Mouse (Mus musculus) neural tube, embryonic 14.5 days (tissue): ENCODE data around the gene Dyrk3. TPM values are rescaled to one million over a fixed set of nuclear protein-coding genes. Genes with fewer than 3 reads are reported as not detected.

ENCODE experiments used
- ATAC-seq: fragments of 200-750 bp; cut with Nextera tagmentation; 2 replicates; pipeline ENCODE4 v1.8.0; 2017; ENCODE audit warnings: low read depth, mild to moderate bottlenecking, moderate TSS enrichment, moderate library complexity
- H3K27ac ChIP-seq: fragments of 300-500 bp; sonication (generic); 2 replicates; pipeline ENCODE4 v1.5.1; 2014; ENCODE audit warnings: low read depth, mild to moderate bottlenecking, control low read depth, low read length, moderate library complexity, mixed read lengths
- H3K27me3 ChIP-seq: fragments of 300-500 bp; sonication (generic); 2 replicates; pipeline ENCODE4 v1.6.1; 2014; ENCODE audit warnings: low read length; ENCODE audit not compliant: control insufficient read depth, insufficient read depth
- H3K36me3 ChIP-seq: fragments of 300-500 bp; sonication (generic); 2 replicates; pipeline ENCODE4 v1.6.1; 2014; ENCODE audit warnings: low read length, mixed read lengths; ENCODE audit not compliant: control insufficient read depth, insufficient read depth
- H3K4me1 ChIP-seq: fragments of 300-500 bp; sonication (generic); 2 replicates; pipeline ENCODE4 v1.6.1; 2014; ENCODE audit warnings: low read length; ENCODE audit not compliant: control insufficient read depth, insufficient read depth
- H3K4me2 ChIP-seq: fragments of 300-500 bp; sonication (generic); 2 replicates; pipeline ENCODE4 v1.6.1; 2014; ENCODE audit warnings: mild to moderate bottlenecking, low read depth, low read length, control low read depth
- H3K4me3 ChIP-seq: fragments of 300-500 bp; sonication (generic); 2 replicates; pipeline ENCODE4 v1.5.1; 2014; ENCODE audit warnings: low read depth, low read length, control low read depth, mixed read lengths
- H3K9ac ChIP-seq: fragments of 300-500 bp; sonication (generic); replicated peaks from 2 replicates; pipeline ENCODE4 v1.6.1; 2014; ENCODE audit warnings: low read depth, mild to moderate bottlenecking, control low read depth, low read length, mixed read lengths
- H3K9me3 ChIP-seq: fragments of 300-500 bp; sonication (generic); 2 replicates; pipeline ENCODE4 v1.6.1; 2016; ENCODE audit warnings: low read length; ENCODE audit not compliant: control insufficient read depth
- WGBS: fragments of 180-500 bp; shearing (Covaris S2); extraction: QIAGEN DNeasy Blood & Tissue Kit; methylation state at CpG from one replicate; pipeline ENCODE4 v1.1.7; 2014; 5-methylcytosine and 5-hydroxymethylcytosine counted together
- polyA plus RNA-seq: library from polyadenylated mRNA; unstranded; fragments of >200 nt; fragmentation: Nextera tagmentation; extraction: Ambion mirVana; gene quantifications from 2 replicates; pipeline ENCODE4 v1.2.1, GENCODE M21; 2014

Gene Dyrk3
- polyA plus RNA-seq, 1 experiment from 2014 or later, result 12.6 TPM

DNA sequence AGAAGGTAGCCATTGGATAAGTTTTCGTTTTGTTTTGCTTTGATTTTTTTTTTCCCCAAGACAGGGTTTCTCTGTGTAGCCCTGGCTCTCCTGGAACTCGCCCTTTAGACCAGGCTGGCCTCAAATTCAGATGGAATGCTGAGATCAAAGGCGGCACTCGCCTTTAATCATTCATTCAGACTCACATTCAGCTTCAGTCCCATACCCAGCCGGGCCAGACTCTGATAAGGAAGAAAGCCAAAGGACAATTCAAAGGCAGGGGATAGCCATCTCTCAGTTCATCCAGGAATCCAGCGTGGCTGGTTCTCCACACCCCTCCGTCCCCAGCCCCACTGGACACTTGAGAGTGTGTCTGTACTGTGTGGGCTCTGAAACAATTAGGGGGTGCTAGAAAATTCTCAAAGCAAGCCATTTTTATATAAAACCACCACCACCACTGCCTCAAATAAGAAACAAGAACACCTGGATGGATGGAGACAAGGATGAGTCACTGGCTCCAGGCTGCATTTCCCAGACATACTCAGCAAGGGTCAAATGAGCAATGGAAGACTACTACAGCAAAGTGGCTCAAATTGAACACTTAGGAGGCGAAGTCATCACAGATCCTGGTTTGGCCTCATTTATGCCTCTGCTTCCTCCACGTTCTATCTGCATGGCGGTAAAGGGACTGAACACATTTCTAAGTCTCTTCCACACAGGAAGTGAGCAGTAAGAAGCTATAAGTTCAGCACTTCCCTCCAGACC is 14.4 kb downstream of the Dyrk3 start:
- H3K4me1 ChIP-seq, result no peaks in the 10 kb centered on the region
- no peak overlapping the region for H3K4me2 ChIP-seq
- H3K9ac ChIP-seq, result no peak overlapping the region
- WGBS, result 69% methylated on average over 10 of the region's 10 CpGs
- H3K27ac ChIP-seq, result no peak overlapping the region
- H3K27me3 ChIP-seq, result no peaks in the 10 kb centered on the region
- peaks cover 11% of the 10 kb centered on the region for H3K36me3 ChIP-seq
- no peak overlapping the region for H3K4me3 ChIP-seq
- no peaks in the 10 kb centered on the region for H3K9me3 ChIP-seq
- no peak for ATAC-seq

DNA sequence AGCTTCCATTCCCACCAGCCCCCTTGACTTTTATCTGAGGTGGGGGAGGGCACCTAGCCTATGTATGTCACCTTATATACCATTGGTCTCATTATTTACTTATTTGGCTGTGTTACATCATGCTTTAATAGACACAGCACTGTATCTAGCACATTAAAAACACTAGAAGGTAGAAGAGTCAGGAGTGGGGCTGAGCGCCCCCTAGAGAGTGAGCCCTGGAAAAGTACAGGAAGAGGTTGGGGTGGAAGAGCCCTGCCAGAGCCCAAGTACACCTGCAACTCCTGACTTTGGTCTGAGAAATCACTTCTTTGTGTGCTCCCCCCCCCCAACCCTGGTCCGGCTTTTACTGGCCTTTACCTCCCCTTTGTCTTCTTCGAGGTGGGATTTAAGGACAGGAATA is 16.2 kb downstream of the Dyrk3 start:
- H3K9ac ChIP-seq, result no peak overlapping the region
- no peak overlapping the region for H3K4me2 ChIP-seq
- no peaks in the 10 kb centered on the region for H3K9me3 ChIP-seq
- no peaks in the 10 kb centered on the region for H3K4me1 ChIP-seq
- no peaks in the 10 kb centered on the region for H3K27me3 ChIP-seq
- no peak overlapping the region for H3K4me3 ChIP-seq
- H3K27ac ChIP-seq, result no peak overlapping the region
- 52% methylated on average over 3 of the region's 3 CpGs for WGBS
- ATAC-seq, result no peak
- no peaks in the 10 kb centered on the region for H3K36me3 ChIP-seq

- ATAC-seq, result no peak
- Histone ChIP-seq H3K4me3 (no peak overlapping the region), H3K27me3 (no peaks in the 10 kb centered on the region), H3K9ac (no peak overlapping the region), H3K36me3 (no peaks in the 10 kb centered on the region), H3K27ac (no peak overlapping the region), H3K4me2 (no peak overlapping the region), H3K9me3 (no peaks in the 10 kb centered on the region), H3K4me1 (peaks cover 4% of the 10 kb centered on the region)
- 73% methylated on average over 2 of the region's 2 CpGs for WGBS
Observed at GRCm38 (mm10) chr1:131119026-131119425, 19.1 kb downstream of the Dyrk3 start.

DNA sequence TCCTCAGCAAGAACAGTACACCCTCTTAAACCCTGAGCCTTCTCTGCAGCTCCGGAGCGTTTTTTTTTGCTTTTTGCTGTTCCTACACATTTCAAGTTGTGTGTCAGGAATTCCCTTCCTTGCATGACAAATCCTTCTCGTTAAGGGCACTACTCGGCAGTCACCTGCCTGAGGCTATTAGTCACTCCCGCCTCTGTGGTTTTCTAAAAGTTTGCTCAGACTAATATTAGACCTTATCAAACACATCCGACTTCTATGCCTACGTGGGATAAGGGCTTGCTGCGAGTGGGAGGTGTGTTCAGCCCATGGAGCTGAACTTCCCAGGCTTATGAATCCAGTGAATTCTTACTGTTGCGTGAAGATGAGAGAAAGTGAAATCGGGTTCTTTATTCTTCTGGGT is 19.6 kb downstream of the Dyrk3 start:
- WGBS, result 77% methylated on average over 10 of the region's 10 CpGs
- Histone ChIP-seq H3K27ac (no peak overlapping the region), H3K4me2 (no peak overlapping the region), H3K27me3 (no peaks in the 10 kb centered on the region), H3K9ac (no peak overlapping the region), H3K36me3 (no peaks in the 10 kb centered on the region), H3K4me1 (peaks cover 4% of the 10 kb centered on the region), H3K4me3 (no peak overlapping the region), H3K9me3 (no peaks in the 10 kb centered on the region)
- no peak for ATAC-seq

- H3K4me1 ChIP-seq, result peaks cover 4% of the 10 kb centered on the region
- peak overlapping the region; percentile 73; the same call in 1 of the 2 replicates for H3K27ac ChIP-seq
- no peak overlapping the region for H3K4me2 ChIP-seq
- no peaks in the 10 kb centered on the region for H3K9me3 ChIP-seq
- WGBS, result 29% methylated on average over 13 of the region's 13 CpGs
- peak; percentile 45; the same call in 1 of the 2 replicates for ATAC-seq
- no peak overlapping the region; the same call in 1 of the 2 replicates for H3K9ac ChIP-seq
- no peak overlapping the region for H3K4me3 ChIP-seq
- no peaks in the 10 kb centered on the region for H3K36me3 ChIP-seq
- no peaks in the 10 kb centered on the region for H3K27me3 ChIP-seq
Observed at GRCm38 (mm10) chr1:131116430-131117011, 21.6 kb downstream of the Dyrk3 start.

DNA sequence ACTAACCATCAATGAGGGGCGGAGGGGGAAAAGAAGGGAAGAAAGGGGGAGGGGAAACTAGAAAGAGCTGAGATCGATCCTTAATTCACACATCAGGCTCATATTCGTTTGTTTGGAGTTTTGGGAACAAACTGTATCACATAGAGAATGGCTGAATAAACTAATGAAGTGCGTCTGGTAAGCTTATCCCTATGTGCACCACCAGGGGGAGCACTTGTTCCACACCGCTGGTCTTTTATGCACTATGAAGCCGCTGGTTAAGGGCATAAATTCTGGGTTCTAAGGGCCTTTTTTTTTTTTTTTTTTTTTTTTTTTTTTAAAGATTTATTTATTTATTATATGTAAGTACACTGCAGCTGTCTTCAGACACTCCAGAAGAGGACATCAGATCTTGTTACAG is 22.2 kb downstream of the Dyrk3 start:
- 17% methylated on average over 6 of the region's 6 CpGs for WGBS
- Histone ChIP-seq H3K9me3 (no peaks in the 10 kb centered on the region), H3K27ac (no peak overlapping the region), H3K27me3 (no peaks in the 10 kb centered on the region), H3K4me1 (peaks cover 4% of the 10 kb centered on the region), H3K9ac (no peak overlapping the region), H3K36me3 (no peaks in the 10 kb centered on the region), H3K4me2 (no peak overlapping the region), H3K4me3 (no peak overlapping the region)
- ATAC-seq, result peak; percentile 67; the same call in 1 of the 2 replicates

DNA sequence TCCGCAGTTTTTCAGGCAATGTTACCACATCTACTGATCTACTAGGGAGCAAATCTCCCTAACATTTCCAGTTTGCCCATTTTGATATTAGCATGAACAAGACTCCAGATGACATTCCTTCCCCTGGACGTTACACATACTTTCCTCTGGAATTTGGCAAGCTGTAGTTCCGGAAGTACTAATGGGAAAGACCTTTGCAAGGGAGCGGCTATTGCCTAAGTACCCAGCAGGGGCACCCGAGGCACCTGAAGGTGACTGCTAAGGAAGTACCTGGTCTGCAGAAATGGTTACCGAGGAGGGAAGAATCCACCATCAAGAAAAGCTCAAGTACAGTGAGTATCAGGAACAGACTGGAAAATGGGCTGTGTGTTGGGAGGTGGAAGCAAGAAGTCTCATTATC is 25.6 kb downstream of the Dyrk3 start:
- no peak for ATAC-seq
- 49% methylated on average over 6 of the region's 6 CpGs for whole genome bisulfite sequencing
- H3K27ac ChIP-seq, result no peak overlapping the region

DNA sequence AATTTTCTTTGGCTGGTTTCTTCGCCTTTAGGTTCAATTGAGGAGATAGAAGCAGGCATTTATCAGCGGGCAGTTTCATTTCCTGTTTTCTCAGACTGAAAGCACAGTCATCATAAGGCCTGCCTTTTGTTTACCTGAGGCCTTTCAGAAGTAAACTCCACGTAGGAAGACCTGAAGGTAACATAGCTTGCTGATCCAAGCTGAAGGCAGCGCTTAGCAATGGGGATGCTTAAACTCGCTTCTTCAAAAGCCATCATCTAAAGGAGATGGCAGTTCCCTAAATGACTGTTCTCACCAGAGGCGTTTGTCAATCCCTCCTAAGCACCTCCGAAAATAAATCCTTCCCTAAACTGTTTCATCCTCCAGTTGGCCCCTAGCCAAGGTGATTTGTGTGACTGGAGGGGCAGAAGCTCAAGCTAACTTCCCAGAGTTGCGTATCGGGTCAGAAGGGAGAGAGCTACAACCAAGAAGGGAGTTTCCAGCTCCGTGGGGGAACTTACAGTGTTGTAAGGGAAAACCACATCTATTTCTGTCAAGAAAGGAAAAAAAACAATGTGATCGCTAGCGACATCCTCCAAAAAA is 27.5 kb downstream of the Dyrk3 start:
- no peaks in the 10 kb centered on the region for H3K4me1 ChIP-seq
- ATAC-seq, result no peak
- H3K9ac ChIP-seq, result no peak overlapping the region
- no peak overlapping the region for H3K27ac ChIP-seq
- no peaks in the 10 kb centered on the region for H3K36me3 ChIP-seq
- H3K4me2 ChIP-seq, result no peak overlapping the region
- WGBS, result 79% methylated on average over 12 of the region's 12 CpGs
- H3K4me3 ChIP-seq, result no peak overlapping the region
- no peaks in the 10 kb centered on the region for H3K27me3 ChIP-seq
- H3K9me3 ChIP-seq, result no peaks in the 10 kb centered on the region

More for the DNA sequence above, 25.6 kb downstream of the Dyrk3 start:
- H3K4me2 ChIP-seq, result no peak overlapping the region
- H3K4me1 ChIP-seq, result peaks cover 4% of the 10 kb centered on the region
- H3K9ac ChIP-seq, result no peak overlapping the region
- no peaks in the 10 kb centered on the region for H3K9me3 ChIP-seq
- no peak overlapping the region for H3K4me3 ChIP-seq
- no peaks in the 10 kb centered on the region for H3K27me3 ChIP-seq
- H3K36me3 ChIP-seq, result no peaks in the 10 kb centered on the region
